Mouse (Mus musculus) small intestine, adult 2 months (tissue): ENCODE measurements around the gene Gm17018. TPM values are rescaled to one million over a fixed set of nuclear protein-coding genes. Genes with fewer than 3 reads are reported as not detected.

Source experiments
- H3K27ac ChIP-seq: fragments of 200-500 bp; 2 replicates; pipeline ENCODE4 v1.5.1; 2012; ENCODE audit warnings: low read depth, low read length, control low read depth, inconsistent platforms; ENCODE audit not compliant: insufficient read depth
- H3K27me3 ChIP-seq: fragments of 200-500 bp; 2 replicates; pipeline ENCODE4 v1.6.1; 2012; ENCODE audit warnings: mild to moderate bottlenecking, moderate library complexity, low read length, inconsistent platforms; ENCODE audit not compliant: control insufficient read depth, insufficient read depth
- H3K36me3 ChIP-seq: fragments of 200-500 bp; 2 replicates; pipeline ENCODE4 v1.6.1; 2012; ENCODE audit warnings: mild to moderate bottlenecking, low read length, control low read depth, inconsistent platforms; ENCODE audit not compliant: control insufficient read depth, insufficient read depth
- H3K4me1 ChIP-seq: fragments of 200-500 bp; 2 replicates; pipeline ENCODE4 v1.6.1; 2012; ENCODE audit warnings: low read length, inconsistent platforms, mixed read lengths; ENCODE audit not compliant: control insufficient read depth, insufficient read depth, insufficient read length
- H3K4me3 ChIP-seq: fragments of 200-500 bp; 2 replicates; pipeline ENCODE4 v1.5.1; 2012; ENCODE audit warnings: low read depth, mild to moderate bottlenecking, control low read depth, inconsistent platforms, low read length, moderate library complexity
- CTCF ChIP-seq: fragments of 200-500 bp; IDR thresholded peaks from 2 replicates; pipeline ENCODE4 v1.5.1; 2012; ENCODE audit warnings: low read depth, mild to moderate bottlenecking, control low read depth, inconsistent platforms, low read length, moderate library complexity, mixed read lengths; ENCODE audit not compliant: insufficient replicate concordance, insufficient read length; ENCODE audit errors: extremely low read depth
- POLR2A ChIP-seq: fragments of 200-500 bp; IDR thresholded peaks from 2 replicates; pipeline ENCODE4 v1.6.1; 2012; ENCODE audit warnings: low read depth, mild to moderate bottlenecking, control low read depth, inconsistent platforms, low read length, moderate library complexity
- WGBS: fragments of 180-500 bp; shearing (Covaris S2); methylation state at CpG from one replicate; pipeline ENCODE4 v1.1.7; 2018; 5-methylcytosine and 5-hydroxymethylcytosine counted together
- polyA plus RNA-seq: library from polyadenylated mRNA; depleted of rRNA; stranded (reverse); fragments of >200 nt; gene quantifications from 2 replicates; pipeline ENCODE4 v1.2.3, GENCODE M21; 2012

The Gm17018 gene
- polyA plus RNA-seq, 1 experiment: 3.0 TPM

DNA sequence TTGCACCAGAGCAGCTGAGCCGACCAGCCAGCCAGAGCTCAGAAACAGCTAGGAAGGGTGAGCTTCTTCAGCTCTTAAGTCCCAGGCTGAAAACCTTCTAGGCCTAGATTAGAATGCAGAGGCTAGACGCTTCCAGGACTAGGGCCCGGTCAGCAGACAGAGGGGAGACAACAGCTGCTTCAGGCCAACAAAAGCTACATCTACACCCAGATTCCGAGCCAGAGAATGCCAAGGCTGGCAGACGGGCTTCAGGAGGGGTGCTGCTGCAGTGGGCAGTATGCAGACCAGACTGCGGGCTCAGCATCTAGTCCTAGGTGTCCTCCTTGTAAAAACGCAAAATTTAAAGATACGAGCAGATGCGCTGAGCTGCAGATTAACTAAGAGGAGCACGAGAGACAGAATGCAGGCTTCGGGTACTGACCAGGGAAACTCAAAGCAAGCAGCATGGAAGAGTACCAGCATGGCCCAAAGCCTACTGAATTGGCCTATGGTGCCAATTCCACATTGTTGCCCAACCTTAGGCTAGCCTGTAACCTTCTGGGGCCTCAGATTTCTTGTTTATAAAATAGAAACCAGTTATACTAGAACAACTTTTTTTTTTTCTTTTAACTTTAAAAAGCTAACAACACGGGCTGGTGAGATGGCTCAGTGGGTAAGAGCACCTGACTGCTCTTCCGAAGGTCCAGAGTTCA is 48.4 kb downstream of the Gm17018 start:
- no peak for TF ChIP-seq POLR2A
- TF ChIP-seq CTCF: no peak
- no peaks in the 10 kb centered on the region for H3K27me3 ChIP-seq

DNA sequence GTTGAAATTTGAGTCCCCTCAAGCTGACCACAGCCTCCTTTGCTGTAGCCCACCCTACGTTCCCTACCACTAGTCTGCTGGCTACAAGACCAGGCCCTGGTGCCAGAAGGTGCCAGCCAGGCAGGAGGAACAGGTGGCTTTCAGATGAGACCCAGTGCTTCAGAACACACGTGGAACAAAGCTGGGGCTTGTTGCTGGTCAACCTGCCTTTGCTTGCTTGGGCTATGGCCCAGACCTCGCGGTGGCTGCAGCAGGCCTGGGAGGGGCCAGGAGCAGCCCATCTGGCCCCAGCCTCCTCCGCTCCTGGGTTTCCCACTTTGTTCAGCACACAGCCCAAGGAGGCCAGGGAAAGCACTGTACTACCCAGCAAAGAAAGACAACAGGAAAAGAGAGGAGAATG is 50.4 kb downstream of the Gm17018 start:
- H3K4me3 ChIP-seq: no peak overlapping the region
- H3K27ac ChIP-seq: no peak overlapping the region
- TF ChIP-seq CTCF: no peak
- no peak for TF ChIP-seq POLR2A

More for the DNA sequence above, 48.4 kb downstream of the Gm17018 start:
- no peak overlapping the region for H3K27ac ChIP-seq
- H3K4me3 ChIP-seq: no peak overlapping the region
- H3K4me1 ChIP-seq: no peaks in the 10 kb centered on the region
- no peaks in the 10 kb centered on the region for H3K36me3 ChIP-seq
- 93% methylated on average over 13 of the region's 13 CpGs for WGBS

DNA sequence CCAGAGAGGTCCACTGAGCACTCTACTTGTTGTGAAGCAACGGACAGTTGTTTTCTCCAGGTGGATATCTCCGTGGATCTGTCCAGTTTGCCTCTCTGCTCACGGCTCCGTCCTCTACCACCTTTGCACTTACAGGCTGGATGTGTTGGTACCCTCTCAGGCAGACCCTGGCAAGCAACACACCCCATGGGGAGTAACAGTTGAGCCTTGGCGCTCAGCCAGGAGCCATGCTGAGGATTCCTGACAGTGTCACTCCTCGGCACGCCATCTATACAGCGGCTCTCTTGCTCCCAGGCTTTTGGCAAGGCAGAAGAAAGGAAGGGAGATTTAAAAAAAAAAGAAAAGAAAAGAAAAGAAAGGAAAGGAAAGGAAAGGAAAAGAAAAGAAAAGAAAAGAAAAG is 54.0 kb downstream of the Gm17018 start:
- 93% methylated on average over 8 of the region's 8 CpGs for WGBS
- Histone ChIP-seq H3K36me3 (no peaks in the 10 kb centered on the region), H3K4me3 (no peak overlapping the region), H3K27me3 (no peaks in the 10 kb centered on the region), H3K4me1 (peaks cover 4% of the 10 kb centered on the region; the same call in 1 of the 2 replicates), H3K27ac (no peak overlapping the region)
- no peak for TF ChIP-seq CTCF
- no peak for TF ChIP-seq POLR2A

More for the DNA sequence above, 50.4 kb downstream of the Gm17018 start:
- H3K4me1 ChIP-seq: peaks cover 4% of the 10 kb centered on the region; the same call in 1 of the 2 replicates
- no peaks in the 10 kb centered on the region for H3K36me3 ChIP-seq
- WGBS: 81% methylated on average over 5 of the region's 5 CpGs
- H3K27me3 ChIP-seq: no peaks in the 10 kb centered on the region

DNA sequence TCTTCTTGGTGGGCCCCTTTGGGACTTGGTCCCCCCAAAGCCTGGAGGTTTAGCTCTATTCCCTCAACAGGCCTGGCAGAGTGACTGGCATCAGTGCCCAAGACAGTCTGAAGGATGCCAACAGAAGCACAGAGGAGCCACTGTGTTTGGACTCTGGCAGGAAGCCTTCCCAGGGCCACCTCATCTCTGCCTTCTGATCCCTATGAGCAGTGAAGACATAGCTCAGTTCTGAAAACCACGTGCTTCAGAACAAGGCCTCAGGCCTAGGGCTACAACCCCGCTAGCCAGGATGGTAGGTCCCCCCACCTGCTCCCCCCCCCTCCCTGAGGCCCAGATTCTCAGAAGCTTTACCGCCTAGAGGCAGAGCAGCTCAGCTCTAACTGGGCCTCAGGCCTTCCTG is 54.5 kb downstream of the Gm17018 start:
- TF ChIP-seq POLR2A (no peak), CTCF (no peak)
- no peak overlapping the region for H3K27ac ChIP-seq
- peaks cover 4% of the 10 kb centered on the region; the same call in 1 of the 2 replicates for H3K4me1 ChIP-seq
- H3K27me3 ChIP-seq: no peaks in the 10 kb centered on the region
- H3K4me3 ChIP-seq: no peak overlapping the region
- 88% methylated on average over 3 of the region's 3 CpGs for WGBS
- H3K36me3 ChIP-seq: no peaks in the 10 kb centered on the region

DNA sequence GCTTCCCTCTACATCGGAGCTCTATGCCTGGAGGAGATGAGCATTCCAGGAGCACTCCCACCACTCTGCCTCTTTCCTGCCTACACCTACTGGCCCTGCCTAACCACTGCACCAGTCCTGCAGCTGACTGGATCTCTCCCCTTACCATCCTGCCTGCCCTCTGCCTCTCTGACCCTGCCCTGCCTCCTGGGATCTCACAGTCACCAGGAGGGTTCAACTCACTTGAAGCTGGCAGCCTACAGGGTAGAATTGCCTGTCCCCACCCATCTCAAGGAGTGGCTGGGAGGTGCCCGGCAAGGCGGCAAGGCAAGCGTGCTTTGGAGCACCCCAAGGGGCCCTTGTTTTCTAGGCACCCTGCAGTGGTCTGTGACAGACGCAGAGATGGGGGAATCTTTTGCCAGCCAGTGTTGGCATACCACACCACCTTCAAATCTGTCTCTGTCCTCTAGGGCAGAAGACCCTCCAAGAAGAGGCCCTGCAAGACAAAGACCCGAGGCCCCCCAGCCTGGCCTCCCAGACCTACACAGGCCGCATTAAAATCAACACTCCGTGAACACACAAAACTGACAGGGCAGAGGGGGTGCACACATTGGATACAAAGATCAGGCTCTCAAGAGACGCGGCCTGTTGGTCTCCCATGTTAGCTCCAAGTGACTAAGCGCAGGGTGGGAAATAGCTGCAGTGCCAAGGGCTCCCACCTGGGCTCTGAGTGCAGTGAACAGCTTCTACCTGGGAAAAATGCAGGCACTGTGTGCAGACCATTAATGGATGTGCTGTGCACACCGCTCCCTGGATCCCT is 55.2 kb downstream of the Gm17018 start:
- 79% methylated on average over 12 of the region's 12 CpGs for WGBS
- TF ChIP-seq CTCF (no peak), POLR2A (no peak)
- H3K36me3 ChIP-seq: no peaks in the 10 kb centered on the region

DNA sequence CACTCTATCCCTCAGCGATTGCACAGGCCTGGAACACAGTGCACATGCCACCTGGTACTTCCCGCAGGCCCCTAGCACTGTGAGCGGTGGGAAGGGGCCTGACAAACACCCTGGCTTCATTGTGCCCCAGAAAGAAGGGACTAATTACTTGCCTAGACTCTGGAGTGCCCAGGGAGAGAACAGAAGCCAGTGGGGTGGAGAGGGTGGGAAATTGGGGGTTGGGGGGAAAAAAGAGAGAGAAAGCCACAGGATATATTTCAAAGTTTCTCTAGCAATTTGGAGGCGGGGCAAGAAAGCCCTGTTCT is 55.8 kb downstream of the Gm17018 start:
- Histone ChIP-seq H3K36me3 (no peaks in the 10 kb centered on the region), H3K27ac (no peak overlapping the region), H3K4me3 (no peak overlapping the region), H3K4me1 (peaks cover 4% of the 10 kb centered on the region; the same call in 1 of the 2 replicates), H3K27me3 (no peaks in the 10 kb centered on the region)
- TF ChIP-seq POLR2A (no peak), CTCF (no peak)
- WGBS: 92% methylated on average over 4 of the region's 4 CpGs

More for the DNA sequence above, 55.2 kb downstream of the Gm17018 start:
- no peaks in the 10 kb centered on the region for H3K27me3 ChIP-seq
- H3K4me1 ChIP-seq: peaks cover 4% of the 10 kb centered on the region; the same call in 1 of the 2 replicates
- H3K4me3 ChIP-seq: no peak overlapping the region
- no peak overlapping the region for H3K27ac ChIP-seq

DNA sequence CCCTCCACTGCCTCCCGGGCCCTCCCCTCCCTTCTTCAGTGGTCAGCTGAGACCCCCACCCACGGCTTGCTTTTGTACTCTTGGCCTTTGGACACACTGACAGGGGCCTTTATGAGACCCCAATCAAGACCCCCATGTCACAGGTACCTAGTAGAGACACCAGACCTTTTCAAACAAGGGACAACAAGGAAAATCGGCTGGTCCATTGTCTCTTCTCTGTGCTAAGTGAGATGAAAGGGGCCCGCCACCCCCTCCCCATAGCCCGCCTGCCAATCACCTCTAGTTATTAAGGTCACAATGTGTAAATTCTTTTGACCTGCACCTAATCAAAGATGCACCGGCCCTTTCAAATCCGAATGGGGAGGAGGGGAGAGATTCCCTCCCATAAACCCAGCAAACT is 56.3 kb downstream of the Gm17018 start:
- Histone ChIP-seq H3K36me3 (no peaks in the 10 kb centered on the region), H3K27ac (no peak overlapping the region), H3K4me1 (peaks cover 4% of the 10 kb centered on the region; the same call in 1 of the 2 replicates), H3K27me3 (no peaks in the 10 kb centered on the region), H3K4me3 (no peak overlapping the region)
- WGBS: 79% methylated on average over 7 of the region's 7 CpGs
- no peak for TF ChIP-seq POLR2A
- TF ChIP-seq CTCF: no peak
